Mouse (Mus musculus) megakaryocyte progenitor cell, adult 5-6 weeks (primary cell): ENCODE data around the gene Gipc1. TPM values are rescaled to one million over a fixed set of nuclear protein-coding genes. Genes with fewer than 3 reads are reported as not detected.

Source experiments
- ATAC-seq: replicated peaks from 2 replicates; pipeline ENCODE4 v1.8.0; 2016; ENCODE audit warnings: mild to moderate bottlenecking, moderate TSS enrichment, inconsistent platforms; ENCODE audit not compliant: poor library complexity
- total RNA-seq, 2 experiments: library from RNA; stranded (forward) in 1 of 2; stranded (reverse) in 1 of 2; fragments of 157-497, 149-512 nt in 1 of 2; fragments of 200-1000 nt in 1 of 2; gene quantifications; 2 replicates each; pipeline versions ENCODE4 v1.2.3 to v1.2.4; 2015 to 2017

The Gipc1 gene
- total RNA-seq, 2 experiments from 2014 or later, result 17.8 to 19.0 TPM

- no peak for ATAC-seq
These were observed 5.0 kb upstream of the Gipc1 start for GRCm38 (mm10) chr8:83647511-83647910.

GRCm38 (mm10) chr8:83648031-83648430 is 4.4 kb upstream of the Gipc1 start:
- no peak for ATAC-seq

- no peak for ATAC-seq
These were observed 2.8 kb upstream of the Gipc1 start for GRCm38 (mm10) chr8:83649699-83650098.

GRCm38 (mm10) chr8:83652744-83653661 is 526 bp downstream of the Gipc1 start:
- peak; percentile 7; the same call in 1 of the 2 replicates for ATAC-seq

- ATAC-seq, result no peak
These were observed 1.2 kb downstream of the Gipc1 start for GRCm38 (mm10) chr8:83653662-83654017.

- no peak for ATAC-seq
These were observed 2.2 kb downstream of the Gipc1 start for GRCm38 (mm10) chr8:83654725-83655124.

GRCm38 (mm10) chr8:83656043-83656442 is 3.6 kb downstream of the Gipc1 start:
- ATAC-seq, result no peak

- ATAC-seq, result peak; percentile 27; the same call in 1 of the 2 replicates
These were observed 4.2 kb downstream of the Gipc1 start for GRCm38 (mm10) chr8:83656484-83657246.

GRCm38 (mm10) chr8:83660545-83660944 is 8.1 kb downstream of the Gipc1 start:
- no peak for ATAC-seq

- no peak for ATAC-seq
These were observed 8.7 kb downstream of the Gipc1 start for GRCm38 (mm10) chr8:83660995-83661680.

GRCm38 (mm10) chr8:83662421-83662826 is 9.9 kb downstream of the Gipc1 start:
- ATAC-seq, result peak; percentile 90

- no peak for ATAC-seq
These were observed 11.6 kb downstream of the Gipc1 start for GRCm38 (mm10) chr8:83664096-83664495.

- ATAC-seq, result no peak
These were observed 12.6 kb downstream of the Gipc1 start for GRCm38 (mm10) chr8:83664931-83665625.

GRCm38 (mm10) chr8:83665969-83666865 is 13.7 kb downstream of the Gipc1 start, which contains the start of gene Ptger1:
Ptger1 (plus strand) TSS chr8:83666678.
- no peak for ATAC-seq

- ATAC-seq, result no peak
These were observed 14.4 kb downstream of the Gipc1 start for GRCm38 (mm10) chr8:83666866-83667234.

- no peak for ATAC-seq
These were observed 15.0 kb downstream of the Gipc1 start for GRCm38 (mm10) chr8:83667526-83667925.

- peak; percentile 65 for ATAC-seq
These were observed 15.8 kb downstream of the Gipc1 start for GRCm38 (mm10) chr8:83668010-83668916.

- ATAC-seq, result no peak
These were observed 16.5 kb downstream of the Gipc1 start for GRCm38 (mm10) chr8:83669013-83669412.

GRCm38 (mm10) chr8:83672936-83673335 is 20.5 kb downstream of the Gipc1 start:
- no peak for ATAC-seq
